Mouse (Mus musculus) forebrain, postnatal 0 days (tissue): ENCODE results near the gene Mrpl49. TPM values are rescaled to one million over a fixed set of nuclear protein-coding genes. Genes with fewer than 3 reads are reported as not detected.
A peak's percentile ranks its signal among the peaks of the same experiment; 100 is the strongest.
"Not testable (repeated sequence)": the region's sequence is repeated elsewhere in the genome, so short reads cannot be mapped to it uniquely, and the experiment has no call there.

Experiments
- ATAC-seq: fragments of 200-750 bp; cut with Nextera tagmentation; 2 replicates; pipeline ENCODE4 v1.8.0; 2017; ENCODE audit warnings: mild to moderate bottlenecking, moderate library complexity
- DNase-seq: peaks from one replicate; pipeline ENCODE4 v3.0.0-alpha.2; 2015
- H3K27ac ChIP-seq: fragments of 300-500 bp; sonication (generic); 2 replicates; pipeline ENCODE4 v1.5.1; 2014; ENCODE audit warnings: low read depth, mild to moderate bottlenecking, antibody characterized with exemption, low read length, moderate library complexity, mixed read lengths
- H3K27me3 ChIP-seq: fragments of 300-500 bp; sonication (generic); 2 replicates; pipeline ENCODE4 v1.6.1; 2014; ENCODE audit warnings: mild to moderate bottlenecking, low read length, mixed read lengths; ENCODE audit not compliant: insufficient read depth
- H3K36me3 ChIP-seq: fragments of 300-500 bp; sonication (generic); 2 replicates; pipeline ENCODE4 v1.6.1; 2014; ENCODE audit warnings: mild to moderate bottlenecking, moderate library complexity; ENCODE audit not compliant: insufficient read depth
- H3K4me1 ChIP-seq: fragments of 300-500 bp; sonication (generic); 2 replicates; pipeline ENCODE4 v1.6.1; 2014; ENCODE audit warnings: antibody characterized with exemption; ENCODE audit not compliant: insufficient read depth
- H3K4me2 ChIP-seq: fragments of 300-500 bp; sonication (generic); 2 replicates; pipeline ENCODE4 v1.6.1; 2014; ENCODE audit warnings: low read depth, mild to moderate bottlenecking, moderate library complexity
- H3K4me3 ChIP-seq: fragments of 300-500 bp; sonication (generic); 2 replicates; pipeline ENCODE4 v1.5.1; 2014; ENCODE audit warnings: low read depth, low read length, mixed read lengths
- H3K9ac ChIP-seq: fragments of 300-500 bp; sonication (generic); 2 replicates; pipeline ENCODE4 v1.6.1; 2014; ENCODE audit warnings: mild to moderate bottlenecking
- H3K9me3 ChIP-seq: fragments of 300-500 bp; sonication (generic); 2 replicates; pipeline ENCODE4 v1.6.1; 2016; ENCODE audit warnings: low read length
- CTCF ChIP-seq: sonication (generic); IDR thresholded peaks from 2 replicates; pipeline ENCODE4 v1.5.1; 2016; ENCODE audit warnings: antibody characterized with exemption, control low read depth, low read depth
- WGBS: fragments of 180-500 bp; shearing (Covaris S2); extraction: QIAGEN DNeasy Blood & Tissue Kit; methylation state at CpG from one replicate; pipeline ENCODE4 v1.1.7; 2014; 5-methylcytosine and 5-hydroxymethylcytosine counted together
- polyA plus RNA-seq: library from polyadenylated mRNA; unstranded; fragments of >200 nt; fragmentation: Nextera tagmentation; extraction: Ambion mirVana; gene quantifications from 2 replicates; pipeline ENCODE4 v1.2.1, GENCODE M21; 2015
- total RNA-seq: library from RNA; depleted of rRNA; stranded (reverse); fragments of >200 nt; gene quantifications from 2 replicates; pipeline ENCODE4 v1.2.3, GENCODE M21; 2014

Mrpl49 gene
- total and polyA plus RNA-seq, 2 experiments from 2014 or later = 47.1 to 55.7 TPM

- H3K4me1 ChIP-seq = peaks cover 12% of the 10 kb centered on the region; the same call in 1 of the 2 replicates
- no peaks in the 10 kb centered on the region for H3K9me3 ChIP-seq
- peak; percentile 95 for DNase-seq
- peak; percentile 12; the same call in 1 of the 2 replicates for TF ChIP-seq CTCF
- ATAC-seq = peak; percentile 94
- under 1% methylated on average over 65 of the region's 65 CpGs for WGBS
- peak within 1 kb of the TSS; percentile 95 for H3K4me2 ChIP-seq
- peak within 1 kb of the TSS; percentile 98 for H3K27ac ChIP-seq
- H3K36me3 ChIP-seq = peaks cover 31% of the 10 kb centered on the region
- H3K9ac ChIP-seq = peak within 1 kb of the TSS; percentile 90
- H3K27me3 ChIP-seq = no peaks in the 10 kb centered on the region
- H3K4me3 ChIP-seq = peak within 1 kb of the TSS; percentile 89
Measured at GRCm38 (mm10) chr19:6046294-6047153, 11.1 kb downstream of the Mrpl49 start, which contains the start of gene Syvn1. Gene Syvn1, plus strand, starts transcription at chr19:6046576.

DNA sequence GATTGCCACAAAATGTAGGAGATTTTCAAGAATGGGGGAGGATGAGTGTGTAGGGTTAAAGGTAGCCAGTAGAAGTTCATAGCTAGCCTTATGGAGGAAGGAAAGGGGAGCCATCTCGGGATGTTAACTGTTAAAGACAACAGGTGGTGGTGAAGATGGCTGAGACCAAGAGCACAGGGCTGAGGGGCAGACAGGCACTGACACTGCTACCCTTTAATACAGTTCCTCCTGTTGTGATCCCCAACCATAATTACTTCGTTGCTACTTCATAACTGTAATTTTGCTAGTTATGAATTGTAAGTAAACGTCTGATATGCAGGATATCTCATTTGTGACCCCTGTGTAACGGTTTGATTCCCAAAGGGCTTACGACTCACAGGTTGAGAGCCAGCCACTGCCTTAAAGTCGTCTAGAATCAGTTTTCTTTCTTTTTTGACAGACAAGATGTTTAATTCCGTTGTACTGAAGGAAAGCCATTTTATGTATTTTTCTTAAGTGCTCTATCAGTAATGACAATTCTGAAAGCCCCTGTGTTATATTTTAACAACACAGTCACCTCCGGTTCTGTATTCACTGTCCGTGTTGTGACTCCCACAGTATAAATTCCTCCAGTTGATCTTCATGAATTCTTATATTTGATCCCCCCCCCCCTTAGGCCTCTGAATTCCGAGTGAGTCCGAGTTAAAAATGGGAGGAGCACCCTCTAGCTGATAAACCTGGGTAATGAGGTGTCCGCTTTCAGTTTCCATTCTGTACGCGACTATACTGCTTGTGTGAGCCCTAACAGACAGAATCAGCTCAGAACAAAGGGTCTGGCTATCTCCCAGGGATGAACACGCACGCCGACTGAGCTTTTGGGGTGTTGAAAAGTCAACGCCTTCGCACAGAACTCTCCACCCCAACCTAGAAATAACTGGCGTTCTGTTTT lies 12.0 kb downstream of the Mrpl49 start:
- Histone ChIP-seq H3K36me3 (peaks cover 22% of the 10 kb centered on the region), H3K27me3 (no peaks in the 10 kb centered on the region), H3K4me3 (peak overlapping the region; percentile 89), H3K27ac (peak overlapping the region; percentile 98), H3K9ac (peak overlapping the region; percentile 90), H3K4me2 (peak overlapping the region; percentile 95), H3K4me1 (peaks cover 12% of the 10 kb centered on the region; the same call in 1 of the 2 replicates), H3K9me3 (no peaks in the 10 kb centered on the region)
- DNase-seq = no peak
- TF ChIP-seq CTCF = peak; percentile 36; the same call in 1 of the 2 replicates
- 18% methylated on average over 20 of the region's 20 CpGs for WGBS
- peak; percentile 28 for ATAC-seq

DNA sequence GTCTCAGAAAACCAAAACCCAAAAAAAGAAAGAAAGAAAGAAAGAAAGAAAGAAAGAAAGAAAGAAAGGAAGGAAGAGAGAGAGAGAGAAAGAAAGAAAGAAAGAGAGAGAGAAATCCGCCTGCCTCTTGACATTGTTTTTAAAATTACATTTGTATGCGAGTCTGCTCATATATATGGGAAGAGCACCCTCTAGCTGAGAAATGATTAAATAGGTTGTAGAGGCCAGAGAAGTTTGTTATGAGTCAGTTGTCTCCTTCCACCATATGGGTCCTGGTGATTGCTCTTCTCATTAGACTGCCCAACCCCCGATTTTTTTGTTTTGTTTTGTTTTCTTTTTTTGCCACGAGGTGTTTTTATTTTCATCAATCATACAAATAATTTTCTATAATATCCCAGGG lies 13.5 kb downstream of the Mrpl49 start:
- H3K4me2 ChIP-seq, H3K36me3 ChIP-seq, ATAC-seq, H3K27me3 ChIP-seq, H3K4me3 ChIP-seq, H3K9ac ChIP-seq, H3K9me3 ChIP-seq, H3K27ac ChIP-seq: not testable (repeated sequence)
- peak; percentile 57 for TF ChIP-seq CTCF
- peaks cover 12% of the 10 kb centered on the region; the same call in 1 of the 2 replicates for H3K4me1 ChIP-seq
- 54% methylated on average over 4 of the region's 4 CpGs for WGBS
- peak; percentile 56 for DNase-seq

DNA sequence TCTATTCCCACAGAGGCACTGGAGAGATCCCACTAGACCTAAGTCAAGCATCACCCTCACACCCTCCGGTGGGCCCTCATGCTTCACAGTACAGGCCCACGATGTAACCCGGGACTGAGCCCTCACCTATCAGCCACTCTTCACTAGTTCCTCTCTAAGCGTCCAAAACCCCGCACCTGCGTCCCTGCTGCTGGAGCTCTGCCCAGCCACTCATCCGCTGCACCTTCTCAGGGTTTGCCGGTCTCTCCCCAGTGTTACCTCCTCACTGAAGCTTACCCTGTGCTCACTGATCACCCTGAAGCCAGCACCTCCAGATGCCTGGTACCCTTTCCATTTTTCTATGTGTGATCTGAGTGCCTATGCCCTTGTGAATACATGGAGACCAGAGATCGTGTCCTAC lies 15.3 kb downstream of the Mrpl49 start:
- Histone ChIP-seq H3K4me2 (no peak overlapping the region), H3K27ac (no peak overlapping the region), H3K9me3 (no peaks in the 10 kb centered on the region), H3K4me1 (peaks cover 5% of the 10 kb centered on the region; the same call in 1 of the 2 replicates), H3K36me3 (no peaks in the 10 kb centered on the region), H3K4me3 (no peak overlapping the region), H3K27me3 (no peaks in the 10 kb centered on the region), H3K9ac (no peak overlapping the region)
- no peak for TF ChIP-seq CTCF
- 84% methylated on average over 9 of the region's 9 CpGs for WGBS
- DNase-seq (no peak), ATAC-seq (no peak)

DNA sequence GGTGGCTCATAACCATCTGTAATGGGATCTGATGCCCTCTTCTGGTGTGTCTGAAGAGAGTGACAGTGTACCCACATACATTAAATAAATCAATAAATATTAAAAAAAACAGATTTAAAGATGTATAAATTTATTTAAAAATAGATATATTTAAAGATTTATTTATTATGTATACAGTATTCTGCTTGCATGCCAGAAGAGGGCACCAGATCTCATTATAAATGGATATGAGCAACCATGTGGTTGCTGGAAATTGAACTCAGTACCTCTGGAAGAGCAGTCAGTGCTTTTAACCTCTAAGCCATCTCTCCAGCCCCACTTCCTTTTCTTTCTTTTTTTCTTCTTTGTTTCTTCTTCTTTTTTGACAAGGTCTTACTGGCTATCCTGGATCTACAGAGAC lies 17.6 kb downstream of the Mrpl49 start:
- DNase-seq = no peak
- H3K27ac ChIP-seq = no peak overlapping the region
- H3K4me1 ChIP-seq = no peaks in the 10 kb centered on the region
- H3K9ac ChIP-seq = no peak overlapping the region
- no peak for TF ChIP-seq CTCF
- H3K4me2 ChIP-seq = no peak overlapping the region
- no peaks in the 10 kb centered on the region for H3K9me3 ChIP-seq
- no peaks in the 10 kb centered on the region for H3K27me3 ChIP-seq
- no peaks in the 10 kb centered on the region for H3K36me3 ChIP-seq
- no peak for ATAC-seq
- no peak overlapping the region for H3K4me3 ChIP-seq

DNA sequence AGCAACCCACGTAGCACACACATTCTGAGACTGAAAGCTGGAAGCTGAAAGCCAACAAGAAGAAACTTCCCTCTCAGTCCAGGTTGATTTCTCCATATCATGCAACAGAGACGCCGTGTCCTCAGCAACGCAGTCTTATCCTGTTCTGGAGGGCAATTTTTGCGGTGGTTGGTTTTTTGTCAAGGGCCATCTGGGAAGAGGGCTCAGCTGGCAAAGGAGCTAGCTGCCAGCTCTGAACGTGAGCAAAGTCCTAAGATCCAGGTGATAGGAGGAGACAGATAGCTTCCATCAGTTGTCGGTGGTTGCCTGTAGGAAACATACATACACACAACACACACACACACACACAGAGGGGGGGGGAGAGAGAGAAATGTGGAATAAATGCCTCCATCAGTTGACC lies 19.3 kb downstream of the Mrpl49 start:
- 76% methylated on average over 7 of the region's 7 CpGs for WGBS
- Histone ChIP-seq H3K36me3 (no peaks in the 10 kb centered on the region), H3K4me2 (no peak overlapping the region), H3K27me3 (no peaks in the 10 kb centered on the region), H3K9me3 (no peaks in the 10 kb centered on the region), H3K9ac (no peak overlapping the region), H3K4me3 (no peak overlapping the region), H3K4me1 (no peaks in the 10 kb centered on the region), H3K27ac (no peak overlapping the region)
- DNase-seq (no peak), ATAC-seq (no peak)
- no peak for TF ChIP-seq CTCF

- Histone ChIP-seq H3K4me2 (no peak overlapping the region), H3K4me3 (no peak overlapping the region), H3K4me1 (no peaks in the 10 kb centered on the region), H3K9me3 (no peaks in the 10 kb centered on the region), H3K9ac (no peak overlapping the region), H3K27me3 (no peaks in the 10 kb centered on the region), H3K27ac (no peak overlapping the region), H3K36me3 (no peaks in the 10 kb centered on the region)
- no peak for TF ChIP-seq CTCF
- no peak for ATAC-seq
- no peak for DNase-seq
Measured at GRCm38 (mm10) chr19:6037695-6038094, 19.9 kb downstream of the Mrpl49 start.
